Mouse (Mus musculus) forebrain, embryonic 12.5 days (tissue): ENCODE results near the gene Eif3b. TPM values are rescaled to one million over a fixed set of nuclear protein-coding genes. Genes with fewer than 3 reads are reported as not detected.
"Not testable (repeated sequence)": the region's sequence is repeated elsewhere in the genome, so short reads cannot be mapped to it uniquely, and the experiment has no call there.

Experiments used
- ATAC-seq: fragments of 200-750 bp; cut with Nextera tagmentation; 2 replicates; pipeline ENCODE4 v1.8.0; 2017; ENCODE audit warnings: moderate TSS enrichment; ENCODE audit not compliant: low FRiP score
- H3K27ac ChIP-seq: fragments of 300-500 bp; sonication (generic); 2 replicates; pipeline ENCODE4 v1.5.1; 2016; ENCODE audit warnings: mild to moderate bottlenecking
- H3K27me3 ChIP-seq: fragments of 300-500 bp; sonication (generic); 2 replicates; pipeline ENCODE4 v1.6.1; 2016; ENCODE audit warnings: mild to moderate bottlenecking
- H3K36me3 ChIP-seq: fragments of 300-500 bp; sonication (generic); replicated peaks from 2 replicates; pipeline ENCODE4 v1.6.1; 2016; ENCODE audit warnings: mild to moderate bottlenecking
- H3K4me1 ChIP-seq: fragments of 300-500 bp; sonication (generic); 2 replicates; pipeline ENCODE4 v1.6.1; 2016
- H3K4me2 ChIP-seq: fragments of 300-500 bp; sonication (generic); 2 replicates; pipeline ENCODE4 v1.6.1; 2016; ENCODE audit warnings: mild to moderate bottlenecking, moderate library complexity
- H3K4me3 ChIP-seq: fragments of 300-500 bp; sonication (generic); replicated peaks from 2 replicates; pipeline ENCODE4 v1.5.1; 2016; ENCODE audit warnings: mild to moderate bottlenecking
- H3K9ac ChIP-seq: fragments of 300-500 bp; sonication (generic); 2 replicates; pipeline ENCODE4 v1.6.1; 2016; ENCODE audit warnings: mild to moderate bottlenecking
- H3K9me3 ChIP-seq: fragments of 300-500 bp; sonication (generic); 2 replicates; pipeline ENCODE4 v1.6.1; 2016
- WGBS: fragments of 180-500 bp; shearing (Covaris S2); methylation state at CpG from one replicate; pipeline ENCODE4 v1.1.7; 2016; 5-methylcytosine and 5-hydroxymethylcytosine counted together
- polyA plus RNA-seq: library from polyadenylated mRNA; unstranded; fragments of >200 nt; fragmentation: Nextera tagmentation; extraction: Ambion mirVana; gene quantifications from 2 replicates; pipeline ENCODE4 v1.2.1, GENCODE M21; 2016

The Eif3b gene
- polyA plus RNA-seq, 1 experiment from 2014 or later, result 166 TPM

DNA sequence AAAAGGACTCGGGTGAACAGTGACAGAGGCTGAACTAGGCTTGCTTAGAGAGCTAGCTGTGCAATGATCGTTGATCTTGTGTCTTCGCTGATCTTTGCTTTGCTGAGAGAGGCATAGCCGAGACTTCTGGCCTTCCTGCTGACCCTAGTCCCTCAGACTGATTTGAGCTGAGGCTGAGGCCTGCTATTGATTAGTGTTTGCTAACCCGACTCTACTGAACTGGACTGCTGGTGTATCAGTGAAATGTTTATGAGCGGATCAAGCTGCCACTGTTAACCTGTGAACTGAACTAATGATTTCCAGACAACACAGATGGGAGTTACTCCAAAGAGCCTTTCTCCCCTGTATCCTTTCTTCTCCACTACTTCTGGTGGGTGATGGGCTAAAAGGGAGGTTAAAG lies 14.0 kb upstream of the Eif3b start:
- 0 out of 2 replicates have a peak, but pooled peaks cover 3% of the 10 kb centered on the region for H3K9me3 ChIP-seq
- WGBS, result 83% methylated on average over 6 of the region's 6 CpGs
- H3K27me3 ChIP-seq, result no peaks in the 10 kb centered on the region
- no peak overlapping the region for H3K4me3 ChIP-seq
- no peaks in the 10 kb centered on the region for H3K4me1 ChIP-seq
- H3K27ac ChIP-seq, result no peak overlapping the region
- no peak overlapping the region for H3K4me2 ChIP-seq
- no peaks in the 10 kb centered on the region for H3K36me3 ChIP-seq
- H3K9ac ChIP-seq, result no peak overlapping the region
- ATAC-seq, result no peak

- H3K9ac ChIP-seq, result no peak overlapping the region
- no peaks in the 10 kb centered on the region for H3K36me3 ChIP-seq
- no peak overlapping the region for H3K4me2 ChIP-seq
- H3K9me3 ChIP-seq, result 0 out of 2 replicates have a peak, but pooled peaks cover 3% of the 10 kb centered on the region
- H3K4me1 ChIP-seq, result no peaks in the 10 kb centered on the region
- no peak overlapping the region for H3K4me3 ChIP-seq
- H3K27me3 ChIP-seq, result no peaks in the 10 kb centered on the region
- no peak for ATAC-seq
- no peak overlapping the region for H3K27ac ChIP-seq
- 87% methylated on average over 6 of the region's 6 CpGs for WGBS
Measured at GRCm38 (mm10) chr5:140406666-140407065, 12.5 kb upstream of the Eif3b start.

DNA sequence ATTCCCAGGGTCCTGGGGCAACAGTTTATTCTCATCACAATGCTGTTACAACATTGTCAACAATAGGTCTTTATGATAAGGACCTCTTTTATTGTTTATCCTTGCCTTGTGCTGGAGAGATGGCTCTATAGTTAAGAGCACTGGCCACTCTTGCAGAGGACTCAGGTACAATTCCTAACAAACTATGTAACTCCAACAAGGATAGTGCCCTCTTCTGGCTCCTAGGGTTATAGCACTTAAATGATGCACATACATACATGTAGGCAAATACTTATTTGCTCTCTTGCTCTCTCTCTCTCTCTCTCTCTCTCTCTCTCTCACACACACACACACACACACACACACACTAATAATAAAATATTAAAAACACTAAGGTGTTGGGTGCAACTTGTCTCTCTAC lies 10.3 kb upstream of the Eif3b start:
- no peak overlapping the region for H3K9ac ChIP-seq
- H3K27me3 ChIP-seq, result no peaks in the 10 kb centered on the region
- H3K4me1 ChIP-seq, result no peaks in the 10 kb centered on the region
- H3K4me3 ChIP-seq, result no peak overlapping the region
- no peak for ATAC-seq
- H3K4me2 ChIP-seq, result no peak overlapping the region
- no peak overlapping the region for H3K27ac ChIP-seq
- H3K9me3 ChIP-seq, result 0 out of 2 replicates have a peak, but pooled peaks cover 3% of the 10 kb centered on the region
- H3K36me3 ChIP-seq, result no peaks in the 10 kb centered on the region

DNA sequence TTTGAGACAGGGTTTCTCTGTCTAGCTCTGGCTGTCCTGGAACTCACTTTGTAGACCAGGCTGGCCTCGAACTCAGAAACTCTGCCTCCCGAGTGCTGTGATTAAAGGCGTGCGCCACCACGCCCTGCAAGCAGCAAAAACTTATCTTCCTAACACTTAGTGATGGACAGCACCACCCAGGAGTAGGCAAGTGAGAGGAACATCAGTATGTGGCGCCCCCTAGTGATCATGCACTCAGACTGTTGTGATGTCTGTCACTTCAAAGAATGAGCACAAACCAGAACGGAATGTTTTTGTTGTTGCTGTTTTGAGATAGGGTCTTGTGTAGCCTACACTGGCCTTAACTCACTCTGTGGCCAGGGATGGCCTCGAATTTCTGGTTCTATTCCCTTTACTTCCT lies 7.8 kb upstream of the Eif3b start:
- no peaks in the 10 kb centered on the region for H3K36me3 ChIP-seq
- no peak for ATAC-seq
- H3K4me2 ChIP-seq, result no peak overlapping the region
- H3K9ac ChIP-seq, result no peak overlapping the region
- WGBS, result 44% methylated on average over 8 of the region's 8 CpGs
- H3K27ac ChIP-seq, result no peak overlapping the region
- H3K4me3 ChIP-seq, result no peak overlapping the region
- no peaks in the 10 kb centered on the region for H3K4me1 ChIP-seq
- 0 out of 2 replicates have a peak, but pooled peaks cover 3% of the 10 kb centered on the region for H3K9me3 ChIP-seq
- no peaks in the 10 kb centered on the region for H3K27me3 ChIP-seq

DNA sequence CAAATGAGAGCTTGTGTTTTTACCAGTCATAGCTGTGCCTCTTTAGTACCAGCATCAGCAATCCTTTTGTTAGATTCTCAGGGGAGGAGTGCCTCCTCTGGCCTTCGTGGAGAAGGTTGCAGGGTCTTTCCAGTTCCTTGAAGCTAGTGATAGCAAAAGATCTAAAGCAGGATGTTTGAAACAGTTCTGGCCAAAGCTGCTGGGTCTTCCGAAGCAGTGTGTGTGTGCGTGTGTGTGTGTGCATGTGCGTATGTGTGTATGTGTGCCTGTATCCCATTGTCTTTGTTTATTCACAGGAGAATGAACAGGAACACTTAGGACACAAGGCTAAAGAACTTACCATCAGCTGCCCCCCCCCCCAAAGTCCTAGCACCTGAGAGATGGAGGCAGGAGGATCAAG lies 4.5 kb upstream of the Eif3b start:
- no peak for ATAC-seq
- Histone ChIP-seq H3K9me3 (no peaks in the 10 kb centered on the region), H3K27me3 (no peaks in the 10 kb centered on the region), H3K27ac (no peak overlapping the region), H3K9ac (no peak overlapping the region), H3K4me3 (no peak overlapping the region), H3K36me3 (no peaks in the 10 kb centered on the region), H3K4me1 (peaks cover 4% of the 10 kb centered on the region; the same call in 1 of the 2 replicates), H3K4me2 (no peak overlapping the region)
- WGBS, result 64% methylated on average over 4 of the region's 4 CpGs

GRCm38 (mm10) chr5:140418106-140418488 lies 1.0 kb upstream of the Eif3b start:
- Histone ChIP-seq H3K9ac (peak overlapping the region; percentile 98), H3K4me3 (peak overlapping the region; percentile 99), H3K4me1 (peaks cover 28% of the 10 kb centered on the region), H3K27ac (peak overlapping the region; percentile 97), H3K27me3 (no peaks in the 10 kb centered on the region), H3K4me2 (peak overlapping the region; percentile 90), H3K36me3 (peaks cover 15% of the 10 kb centered on the region), H3K9me3 (no peaks in the 10 kb centered on the region)
- no peak for ATAC-seq
- WGBS, result under 1% methylated on average over 12 of the region's 12 CpGs

GRCm38 (mm10) chr5:140419442-140420080 lies 433 bp downstream of the Eif3b start:
- H3K9me3 ChIP-seq, result no peaks in the 10 kb centered on the region
- peak overlapping the region; percentile 99 for H3K4me3 ChIP-seq
- under 1% methylated on average over 62 of the region's 62 CpGs for WGBS

GRCm38 (mm10) chr5:140420616-140421015 lies 1.5 kb downstream of the Eif3b start:
- no peaks in the 10 kb centered on the region for H3K27me3 ChIP-seq
- 75% methylated on average over 4 of the region's 4 CpGs for WGBS
- H3K9me3 ChIP-seq, result no peaks in the 10 kb centered on the region
- H3K4me1 ChIP-seq, result peaks cover 28% of the 10 kb centered on the region
- H3K4me3 ChIP-seq, result peak overlapping the region; percentile 99
- H3K9ac ChIP-seq, result peak overlapping the region; percentile 98
- H3K4me2 ChIP-seq, result peak overlapping the region; percentile 90
- H3K36me3 ChIP-seq, result peaks cover 28% of the 10 kb centered on the region
- H3K27ac ChIP-seq, result no peak overlapping the region
- no peak for ATAC-seq

More at GRCm38 (mm10) chr5:140419442-140420080, 433 bp downstream of the Eif3b start:
- ATAC-seq, result peak; percentile 37
- Histone ChIP-seq H3K27me3 (no peaks in the 10 kb centered on the region), H3K36me3 (peaks cover 21% of the 10 kb centered on the region), H3K9ac (peak overlapping the region; percentile 98), H3K4me2 (peak overlapping the region; percentile 90), H3K27ac (peak overlapping the region; percentile 97), H3K4me1 (peaks cover 28% of the 10 kb centered on the region)

DNA sequence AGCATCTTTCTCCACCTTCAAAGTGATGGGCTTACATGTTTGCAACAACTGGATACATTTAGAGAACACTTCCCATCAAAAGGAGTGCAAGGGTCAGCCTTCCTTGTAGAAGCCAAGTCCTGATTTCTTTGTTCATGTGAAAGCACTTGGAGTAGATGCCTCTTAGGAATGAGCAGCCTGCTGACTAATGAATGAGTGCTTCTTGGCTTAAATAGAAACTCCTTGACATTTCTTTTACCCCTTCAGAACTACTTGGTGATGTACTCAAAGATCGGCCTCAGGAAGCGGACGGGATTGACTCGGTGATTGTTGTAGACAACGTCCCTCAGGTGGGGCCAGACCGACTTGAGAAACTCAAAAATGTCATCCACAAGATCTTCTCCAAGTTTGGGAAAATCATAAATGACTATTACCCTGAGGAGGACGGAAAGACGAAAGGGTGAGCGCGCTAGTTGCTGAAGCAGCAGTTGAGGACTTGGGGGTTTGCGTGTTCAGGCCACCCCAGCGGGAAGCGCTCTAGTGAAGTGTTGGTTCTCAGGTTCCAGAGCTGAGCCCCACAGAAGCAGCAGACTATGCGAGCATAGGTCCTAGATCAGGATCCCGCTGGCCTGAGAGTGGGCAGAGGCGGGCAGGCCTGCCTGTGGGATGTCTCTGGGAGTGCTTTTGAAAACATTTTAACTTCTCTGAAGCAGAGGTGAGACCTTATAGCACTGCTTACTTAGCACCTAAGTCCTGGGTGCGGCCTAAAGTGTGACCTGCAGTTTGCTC lies 6.1 kb downstream of the Eif3b start:
- WGBS, result 91% methylated on average over 17 of the region's 17 CpGs

DNA sequence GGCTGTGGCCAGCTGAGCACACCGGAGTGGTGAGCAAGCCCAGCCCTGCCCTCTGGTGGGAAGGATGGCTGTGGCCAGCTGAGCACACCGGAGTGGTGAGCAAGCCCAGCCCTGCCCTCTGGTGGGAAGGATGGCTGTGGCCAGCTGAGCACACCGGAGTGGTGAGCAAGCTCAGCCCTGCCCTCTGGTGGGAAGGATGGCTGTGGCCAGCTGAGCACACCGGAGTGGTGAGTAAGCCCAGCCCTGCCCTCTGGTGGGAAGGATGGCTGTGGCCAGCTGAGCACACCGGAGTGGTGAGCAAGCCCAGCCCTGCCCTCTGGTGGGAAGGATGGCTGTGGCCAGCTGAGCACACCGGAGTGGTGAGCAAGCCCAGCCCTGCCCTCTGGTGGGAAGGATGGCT lies 20.0 kb downstream of the Eif3b start:
- H3K27me3 ChIP-seq, H3K9me3 ChIP-seq, H3K9ac ChIP-seq, H3K27ac ChIP-seq, ATAC-seq, H3K4me2 ChIP-seq, H3K4me3 ChIP-seq, H3K4me1 ChIP-seq: not testable (repeated sequence)
- peaks cover 91% of the 10 kb centered on the region for H3K36me3 ChIP-seq
- 94% methylated on average over 3 of the region's 6 CpGs for WGBS

More for the DNA sequence above, 6.1 kb downstream of the Eif3b start:
- Histone ChIP-seq H3K36me3 (peaks cover 74% of the 10 kb centered on the region), H3K9me3 (no peaks in the 10 kb centered on the region), H3K4me1 (peaks cover 19% of the 10 kb centered on the region), H3K4me2 (no peak overlapping the region), H3K27ac (no peak overlapping the region), H3K27me3 (no peaks in the 10 kb centered on the region), H3K9ac (no peak overlapping the region), H3K4me3 (no peak overlapping the region)
- no peak for ATAC-seq

DNA sequence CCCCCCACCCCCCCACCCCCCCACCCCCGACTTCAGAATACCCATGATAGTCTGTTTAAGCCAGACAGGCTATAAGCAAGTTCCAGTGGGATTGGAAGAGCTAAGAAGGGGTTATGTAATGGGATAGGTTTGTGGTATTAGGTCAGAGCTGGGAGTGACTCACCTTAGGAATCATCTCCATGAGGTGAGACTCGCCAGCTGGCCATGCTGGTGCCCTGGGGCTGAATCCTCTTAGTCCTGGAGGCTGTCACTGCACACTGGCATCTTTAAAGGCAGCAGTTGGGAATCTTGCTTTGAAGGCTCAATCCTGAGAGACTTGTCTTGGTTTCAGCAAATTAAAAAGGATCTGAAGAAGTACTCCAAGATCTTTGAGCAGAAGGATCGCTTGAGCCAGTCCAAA lies 22.3 kb downstream of the Eif3b start:
- Histone ChIP-seq H3K9me3 (no peaks in the 10 kb centered on the region), H3K27me3 (no peaks in the 10 kb centered on the region), H3K4me2 (no peak overlapping the region), H3K4me1 (no peaks in the 10 kb centered on the region), H3K4me3 (no peak overlapping the region), H3K36me3 (peaks cover 90% of the 10 kb centered on the region), H3K27ac (no peak overlapping the region), H3K9ac (no peak overlapping the region)
- WGBS, result 88% methylated on average over 3 of the region's 3 CpGs
- no peak for ATAC-seq

DNA sequence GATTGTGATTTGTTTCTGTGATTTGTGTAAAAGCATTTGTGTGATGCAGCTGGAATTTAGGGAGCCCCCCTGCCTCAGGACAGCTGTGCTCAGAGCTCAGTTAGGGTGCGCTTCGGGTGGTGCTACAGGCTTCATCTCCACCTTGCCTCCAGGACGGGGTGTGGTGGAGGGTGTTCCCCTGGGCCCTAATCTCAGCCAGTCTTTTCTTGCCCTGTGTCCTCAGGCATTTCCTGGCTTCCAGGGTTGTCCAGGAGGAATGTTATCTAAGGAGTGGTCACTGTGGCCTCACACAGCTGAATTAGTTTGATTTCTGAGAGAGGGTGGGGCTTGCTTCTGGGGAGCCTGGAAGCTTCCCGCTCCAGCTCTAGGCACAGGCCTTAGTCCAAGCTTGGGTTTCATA lies 24.9 kb downstream of the Eif3b start:
- no peak for ATAC-seq
- no peak overlapping the region for H3K9ac ChIP-seq
- no peaks in the 10 kb centered on the region for H3K4me1 ChIP-seq
- no peaks in the 10 kb centered on the region for H3K9me3 ChIP-seq
- H3K27me3 ChIP-seq, result no peaks in the 10 kb centered on the region
- H3K4me3 ChIP-seq, result no peak overlapping the region
- H3K27ac ChIP-seq, result no peak overlapping the region
- WGBS, result 97% methylated on average over 4 of the region's 4 CpGs
- no peak overlapping the region for H3K4me2 ChIP-seq
- H3K36me3 ChIP-seq, result peaks cover 68% of the 10 kb centered on the region

DNA sequence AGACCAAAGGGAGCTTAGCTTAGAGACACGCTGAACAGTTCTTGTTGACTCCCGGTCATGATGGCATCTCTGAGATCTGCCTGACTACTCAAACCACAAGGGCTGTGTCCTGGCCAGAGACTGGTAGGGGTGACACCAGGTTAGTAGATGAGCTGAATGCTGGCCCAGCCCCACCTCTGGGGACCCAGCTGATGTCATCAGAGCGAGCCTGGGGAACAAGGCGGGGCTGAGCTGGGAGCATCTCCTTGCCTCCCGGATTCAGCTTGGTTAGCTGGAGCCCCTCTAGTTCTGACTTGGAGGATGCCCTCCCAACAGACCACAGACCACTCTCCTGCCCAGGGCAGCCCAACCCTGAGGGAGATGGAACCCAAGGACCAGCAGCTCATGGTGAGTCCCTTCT lies 26.2 kb downstream of the Eif3b start, which contains the start of gene Gm4869:
Gene Gm4869, plus strand, starts transcription at position 301 of the 400 bp plus-strand sequence.
- H3K27ac ChIP-seq, result no peak within 1 kb of the TSS
- H3K36me3 ChIP-seq, result peaks cover 59% of the 10 kb centered on the region
- H3K4me3 ChIP-seq, result no peak within 1 kb of the TSS
- 93% methylated on average over 5 of the region's 5 CpGs for WGBS
- H3K9me3 ChIP-seq, result no peaks in the 10 kb centered on the region
- no peaks in the 10 kb centered on the region for H3K4me1 ChIP-seq
- no peak for ATAC-seq
- no peaks in the 10 kb centered on the region for H3K27me3 ChIP-seq
- no peak within 1 kb of the TSS for H3K4me2 ChIP-seq
- no peak within 1 kb of the TSS for H3K9ac ChIP-seq
